10 mouse cellular contexts compared by ENCODE assay signal in genomic region chr17:49043806-49044640, GRCm38 (mm10).
DNase-seq lines count a peak whose midpoint lies in the region; ATAC-seq and TF ChIP-seq lines count a peak whose summit lies in the region.
"Had no signal": no experiment of that assay in that cellular context is flagged by ENCODE, and none has a peak within 500 bp of the region (broad histone marks: within the 10 kb centered on the region; RNA-seq: fewer than 3 reads in every experiment).

No protein-coding gene starts in this region.

- H3K4me3 ChIP-seq in kidney, postnatal 0 days (replicated peaks; ENCODE audit: low read depth, low read length): no peak overlapping the region
- no peak overlapping the region for H3K4me3 ChIP-seq in hindbrain, embryonic 11.5 days (ENCODE audit: low read depth, low read length)
- H3K4me3 ChIP-seq in midbrain, postnatal 0 days (ENCODE audit: low read depth, low read length): no peak overlapping the region

- ATAC-seq in kidney, postnatal 0 days (replicated peaks; ENCODE audit: low FRiP score, low read depth): peak; percentile 87
- ATAC-seq in hindbrain, embryonic 11.5 days (ENCODE audit: low FRiP score): peak; percentile 97
- ATAC-seq in midbrain, postnatal 0 days (ENCODE audit: low FRiP score): peak; percentile 61; the same call in 1 of the 2 replicates
- ATAC-seq: inflammation-experienced regulatory T-cells, adult 6 months had no signal

- no peaks in the 10 kb centered on the region for H3K9me3 ChIP-seq in kidney, postnatal 0 days (replicated peaks; ENCODE audit: low read length)
- H3K9me3 ChIP-seq in hindbrain, embryonic 11.5 days (ENCODE audit: control insufficient read depth, low read length): no peaks in the 10 kb centered on the region
- no peaks in the 10 kb centered on the region for H3K9me3 ChIP-seq in midbrain, postnatal 0 days (ENCODE audit: low read length)

- no peak overlapping the region for H3K9ac ChIP-seq in kidney, postnatal 0 days (ENCODE audit: low read depth, low read length)
- H3K9ac ChIP-seq in hindbrain, embryonic 11.5 days (ENCODE audit: low read depth, low read length): no peak overlapping the region
- H3K9ac ChIP-seq in midbrain, postnatal 0 days (replicated peaks; ENCODE audit: low read length, poor library complexity, severe bottlenecking): 0 out of 2 replicates have a peak overlapping the region, but pooled peaks have one; percentile 19

- H3K4me1 ChIP-seq in kidney, postnatal 0 days (replicated peaks; ENCODE audit: insufficient read depth, low read length): no peaks in the 10 kb centered on the region
- peaks cover 4% of the 10 kb centered on the region; the same call in 1 of the 2 replicates for H3K4me1 ChIP-seq in hindbrain, embryonic 11.5 days (replicated peaks; ENCODE audit: control insufficient read depth, insufficient read depth, low read length)
- peaks cover 6% of the 10 kb centered on the region; the same call in 1 of the 2 replicates for H3K4me1 ChIP-seq in midbrain, postnatal 0 days (ENCODE audit: insufficient read depth, low read length)

- H3K27ac ChIP-seq in kidney, postnatal 0 days: no peak overlapping the region
- H3K27ac ChIP-seq in hindbrain, embryonic 11.5 days (ENCODE audit: low read depth, low read length): no peak overlapping the region
- H3K27ac ChIP-seq in midbrain, postnatal 0 days (ENCODE audit: low read depth, low read length): no peak overlapping the region

- H3K4me2 ChIP-seq in kidney, postnatal 0 days (ENCODE audit: low read length): no peak overlapping the region
- no peak overlapping the region for H3K4me2 ChIP-seq in hindbrain, embryonic 11.5 days (replicated peaks; ENCODE audit: low read depth, low read length)
- no peak overlapping the region for H3K4me2 ChIP-seq in midbrain, postnatal 0 days (ENCODE audit: low read depth, low read length, poor library complexity, severe bottlenecking)

- peak; percentile 71 for DNase-seq in kidney, postnatal 0 days (ENCODE audit: low spot score)
- no peak for DNase-seq in kidney, adult 9 months
- peak; percentile 73 for DNase-seq in embryo, embryonic 10 days (ENCODE audit: low spot score)
- DNase-seq in hindbrain, embryonic 11.5 days (ENCODE audit: low spot score): peak; percentile 55
- peak; percentile 54 for DNase-seq in midbrain, postnatal 0 days (ENCODE audit: low spot score)
- no peak for DNase-seq in spleen, adult 12 weeks (ENCODE audit: low spot score)
- DNase-seq in frontal cortex, postnatal 14 days (ENCODE audit: low spot score in 2 of 2): no peak
- no peak for DNase-seq in thymus, postnatal 25 days
- DNase-seq: gastrocnemius, postnatal 14 days had no signal

- H3K36me3 ChIP-seq in kidney, postnatal 0 days (ENCODE audit: insufficient read depth, low read length): no peaks in the 10 kb centered on the region
- H3K36me3 ChIP-seq in hindbrain, embryonic 11.5 days (ENCODE audit: control insufficient read depth, insufficient read depth, low read length): no peaks in the 10 kb centered on the region
- no peaks in the 10 kb centered on the region for H3K36me3 ChIP-seq in midbrain, postnatal 0 days (ENCODE audit: insufficient read depth, low read length)

- WGBS in kidney, postnatal 0 days: 12% methylated on average over 11 of the region's 11 CpGs
- 13% methylated on average over 11 of the region's 11 CpGs for WGBS in hindbrain, embryonic 11.5 days
- WGBS in midbrain, postnatal 0 days: 13% methylated on average over 11 of the region's 11 CpGs

- H3K27me3 ChIP-seq in kidney, postnatal 0 days (ENCODE audit: insufficient read depth, low read length): no peaks in the 10 kb centered on the region
- no peaks in the 10 kb centered on the region for H3K27me3 ChIP-seq in hindbrain, embryonic 11.5 days (ENCODE audit: control insufficient read depth, insufficient read depth, low read length)
- H3K27me3 ChIP-seq in midbrain, postnatal 0 days (ENCODE audit: insufficient read depth, low read length): no peaks in the 10 kb centered on the region

- TF ChIP-seq CTCF in kidney, postnatal 0 days (IDR thresholded peaks at IDR 0.05; ENCODE audit: low read depth): no peak
- TF ChIP-seq CTCF in midbrain, postnatal 0 days (IDR thresholded peaks at IDR 0.05): no peak

Comparison
In these comparisons a context has a peak if more than half of its experiments do, and no peak if none do; other contexts are left out.
1. DNase-seq: peak in kidney, postnatal 0 days (single experiment), embryo, embryonic 10 days (single experiment), hindbrain, embryonic 11.5 days (single experiment) and midbrain, postnatal 0 days (single experiment); none in kidney, adult 9 months (single experiment), spleen, adult 12 weeks (single experiment), frontal cortex, postnatal 14 days (0 of 2) and thymus, postnatal 25 days (single experiment).
2. Peak in every context shown above with its lines, with median percentiles within 50 percentile points of each other: ATAC-seq.